Mouse (Mus musculus) liver, adult 2 months (tissue): ENCODE data around the gene Mrtfb.

Source experiments
- CTCF ChIP-seq: fragments of 200-500 bp; IDR thresholded peaks from 2 replicates; pipeline ENCODE4 v1.5.1; 2011; ENCODE audit warnings: low read depth, low read length, control low read depth
- POLR2A ChIP-seq: fragments of 200-500 bp; IDR thresholded peaks from 2 replicates; pipeline ENCODE4 v1.6.1; 2011; ENCODE audit warnings: low read length, control low read depth; ENCODE audit not compliant: insufficient read depth; ENCODE audit errors: extremely low read depth

DNA sequence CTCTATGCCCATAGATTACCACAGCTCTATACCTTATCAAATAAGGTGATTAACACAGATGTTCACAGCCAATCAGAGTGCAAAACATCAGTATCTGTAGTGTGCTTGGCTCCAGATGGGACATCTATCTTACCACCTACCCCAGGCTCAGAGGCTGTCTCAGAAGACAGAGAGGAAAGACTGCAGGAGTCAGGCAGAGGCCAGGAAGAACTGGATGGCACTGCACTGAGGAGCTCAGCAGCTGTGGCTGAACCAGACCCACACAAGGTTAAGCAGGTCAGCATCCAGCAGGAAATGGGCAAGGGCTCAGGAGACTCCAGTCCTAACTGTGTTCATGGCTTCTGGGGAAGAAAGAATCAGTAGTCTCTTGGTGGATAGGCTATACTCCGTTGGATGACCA lies 55.1 kb downstream of the Mrtfb start:
- TF ChIP-seq POLR2A: no peak
- TF ChIP-seq CTCF: no peak
